Mouse (Mus musculus) heart, embryonic 11.5 days (tissue): ENCODE measurements around the gene Eml3. TPM values are rescaled to one million over a fixed set of nuclear protein-coding genes. Genes with fewer than 3 reads are reported as not detected.

Source experiments
- ATAC-seq: fragments of 200-750 bp; cut with Nextera tagmentation; replicated peaks from 2 replicates; pipeline ENCODE4 v1.8.0; 2017; ENCODE audit warnings: moderate library complexity; ENCODE audit not compliant: insufficient number of reproducible peaks, low FRiP score, low TSS enrichment
- H3K27ac ChIP-seq: fragments of 300-500 bp; sonication (generic); 2 replicates; pipeline ENCODE4 v1.5.1; 2014; ENCODE audit warnings: mild to moderate bottlenecking, low read depth, low read length
- H3K27me3 ChIP-seq: fragments of 300-500 bp; sonication (generic); 2 replicates; pipeline ENCODE4 v1.6.1; 2014; ENCODE audit warnings: mild to moderate bottlenecking, low read length, mixed read lengths; ENCODE audit not compliant: control insufficient read depth, insufficient read depth
- H3K36me3 ChIP-seq: fragments of 300-500 bp; sonication (generic); 2 replicates; pipeline ENCODE4 v1.6.1; 2014; ENCODE audit warnings: mild to moderate bottlenecking, low read length, moderate library complexity, mixed read lengths; ENCODE audit not compliant: control insufficient read depth, insufficient read depth
- H3K4me1 ChIP-seq: fragments of 300-500 bp; sonication (generic); 2 replicates; pipeline ENCODE4 v1.6.1; 2014; ENCODE audit warnings: low read length; ENCODE audit not compliant: control insufficient read depth, insufficient read depth
- H3K4me2 ChIP-seq: fragments of 300-500 bp; sonication (generic); 2 replicates; pipeline ENCODE4 v1.6.1; 2014; ENCODE audit warnings: mild to moderate bottlenecking, moderate library complexity
- H3K4me3 ChIP-seq: fragments of 300-500 bp; sonication (generic); 2 replicates; pipeline ENCODE4 v1.5.1; 2014; ENCODE audit warnings: low read depth, low read length
- H3K9ac ChIP-seq: fragments of 300-500 bp; sonication (generic); 2 replicates; pipeline ENCODE4 v1.6.1; 2014; ENCODE audit warnings: mild to moderate bottlenecking, low read depth, low read length, moderate library complexity
- H3K9me3 ChIP-seq: fragments of 300-500 bp; sonication (generic); replicated peaks from 2 replicates; pipeline ENCODE4 v1.6.1; 2016; ENCODE audit warnings: low read length; ENCODE audit not compliant: control insufficient read depth
- WGBS: fragments of 180-500 bp; shearing (Covaris S2); extraction: QIAGEN DNeasy Blood & Tissue Kit; methylation state at CpG from one replicate; pipeline ENCODE4 v1.1.7; 2014; ENCODE audit not compliant: insufficient replicate concordance; 5-methylcytosine and 5-hydroxymethylcytosine counted together
- polyA plus RNA-seq: library from polyadenylated mRNA; unstranded; fragments of >200 nt; fragmentation: Nextera tagmentation; extraction: Ambion mirVana; gene quantifications from 2 replicates; pipeline ENCODE4 v1.2.1, GENCODE M21; 2014

Eml3 gene
- polyA plus RNA-seq, 1 experiment from 2014 or later = 8.1 TPM

DNA sequence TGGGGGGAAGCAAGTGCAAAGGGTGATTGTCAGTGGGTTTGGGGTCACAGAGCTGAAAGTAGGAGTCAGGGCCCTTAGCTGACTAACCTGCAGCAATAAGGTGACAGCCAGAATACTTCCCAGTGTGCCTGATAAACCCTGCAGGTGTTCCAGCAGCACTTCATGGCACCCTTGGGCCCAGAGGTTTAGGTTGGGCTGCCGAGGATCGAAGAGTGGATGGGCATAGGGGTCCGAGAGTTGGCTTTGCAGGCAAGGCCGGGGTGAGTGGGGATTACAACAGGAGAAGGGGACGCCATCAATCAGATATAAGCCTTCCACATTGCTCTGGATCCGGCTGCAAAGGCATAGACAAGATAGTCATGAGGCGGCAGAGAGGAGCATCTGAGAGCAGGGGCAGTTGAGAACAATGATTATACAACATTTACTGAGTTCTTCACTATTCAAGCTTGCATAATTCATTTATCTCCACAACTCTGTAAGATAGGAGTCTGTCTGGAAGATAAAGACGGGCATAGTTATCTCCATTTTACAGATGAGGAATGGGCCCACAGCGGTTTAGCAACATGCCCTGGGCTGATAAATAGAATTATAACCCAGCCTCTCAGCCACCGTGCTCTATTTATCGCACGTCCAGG lies 1.3 kb upstream of the Eml3 start:
- Histone ChIP-seq H3K36me3 (peaks cover 14% of the 10 kb centered on the region), H3K27ac (no peak overlapping the region)

DNA sequence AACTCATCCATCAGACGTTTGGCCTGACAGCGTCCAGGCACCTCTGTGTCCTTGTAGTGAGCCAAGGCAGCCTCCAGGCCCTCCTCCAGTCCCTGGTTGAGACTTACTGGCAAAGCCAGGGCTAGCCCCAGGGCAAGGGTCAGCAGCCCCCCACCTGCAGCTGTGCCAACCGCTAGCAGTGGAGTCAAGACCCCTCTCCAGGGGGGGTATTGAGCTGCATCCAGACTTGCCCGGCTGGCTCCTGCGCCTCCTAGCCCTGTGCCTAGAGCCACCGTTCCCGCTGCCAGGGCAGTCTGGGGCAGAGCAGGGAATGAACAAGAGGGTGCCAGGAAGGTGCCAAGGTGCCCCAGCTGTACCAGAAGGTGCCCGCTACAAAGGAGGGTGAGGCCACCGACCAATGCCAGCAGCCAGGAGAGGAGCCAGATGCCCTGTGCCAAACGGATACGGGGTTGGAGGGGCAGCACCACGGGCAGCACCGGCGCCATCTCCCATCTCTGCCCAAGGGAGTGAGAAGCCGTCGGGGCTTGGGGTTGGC lies 596 bp upstream of the Eml3 start:
- Histone ChIP-seq H3K9me3 (no peaks in the 10 kb centered on the region), H3K36me3 (peaks cover 11% of the 10 kb centered on the region), H3K9ac (no peak overlapping the region; the same call in 1 of the 2 replicates), H3K27ac (peak overlapping the region; percentile 76; the same call in 1 of the 2 replicates), H3K4me1 (peaks cover 20% of the 10 kb centered on the region), H3K4me2 (peak overlapping the region; percentile 89), H3K4me3 (peak overlapping the region; percentile 87), H3K27me3 (no peaks in the 10 kb centered on the region)
- 18% methylated on average over 16 of the region's 16 CpGs for WGBS
- no peak for ATAC-seq

More for the DNA sequence above, 1.3 kb upstream of the Eml3 start:
- Histone ChIP-seq H3K4me1 (peaks cover 20% of the 10 kb centered on the region), H3K4me3 (no peak overlapping the region), H3K9me3 (no peaks in the 10 kb centered on the region), H3K4me2 (no peak overlapping the region), H3K9ac (no peak overlapping the region), H3K27me3 (no peaks in the 10 kb centered on the region)
- no peak for ATAC-seq
- WGBS = 83% methylated on average over 12 of the region's 12 CpGs

GRCm38 (mm10) chr19:8930117-8930516 lies 765 bp downstream of the Eml3 start:
- H3K27me3 ChIP-seq = no peaks in the 10 kb centered on the region
- 10% methylated on average over 11 of the region's 11 CpGs for WGBS
- ATAC-seq = no peak
- H3K9me3 ChIP-seq = no peaks in the 10 kb centered on the region
- H3K36me3 ChIP-seq = peaks cover 13% of the 10 kb centered on the region
- peak overlapping the region; percentile 87 for H3K4me3 ChIP-seq
- peaks cover 20% of the 10 kb centered on the region for H3K4me1 ChIP-seq
- H3K9ac ChIP-seq = peak overlapping the region; percentile 91
- peak overlapping the region; percentile 89 for H3K4me2 ChIP-seq
- peak overlapping the region; percentile 76; the same call in 1 of the 2 replicates for H3K27ac ChIP-seq

DNA sequence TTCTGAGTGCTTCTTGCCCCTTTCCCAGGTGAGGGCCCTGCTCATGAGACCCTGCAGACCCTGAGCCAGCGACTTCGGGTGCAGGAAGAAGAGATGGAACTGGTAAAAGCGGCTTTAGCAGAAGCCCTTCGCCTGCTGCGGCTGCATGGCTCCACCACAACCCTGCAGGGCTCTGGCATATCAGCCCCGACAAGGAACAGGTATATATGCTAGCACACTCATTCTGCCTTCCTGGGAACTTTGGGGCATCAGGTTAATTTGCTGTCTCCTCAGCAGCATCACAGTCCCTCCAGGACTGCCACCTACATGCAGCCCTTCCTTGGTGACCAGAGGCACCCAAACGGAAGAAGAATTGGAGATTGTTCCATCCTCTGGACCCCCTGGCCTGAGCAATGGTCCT lies 1.4 kb downstream of the Eml3 start:
- Histone ChIP-seq H3K9ac (peak overlapping the region; percentile 91), H3K27me3 (no peaks in the 10 kb centered on the region), H3K9me3 (no peaks in the 10 kb centered on the region), H3K27ac (no peak overlapping the region), H3K36me3 (peaks cover 8% of the 10 kb centered on the region), H3K4me1 (peaks cover 20% of the 10 kb centered on the region), H3K4me2 (peak overlapping the region; percentile 89), H3K4me3 (peak overlapping the region; percentile 87; the same call in 1 of the 2 replicates)
- ATAC-seq = no peak
- WGBS = 81% methylated on average over 7 of the region's 7 CpGs

DNA sequence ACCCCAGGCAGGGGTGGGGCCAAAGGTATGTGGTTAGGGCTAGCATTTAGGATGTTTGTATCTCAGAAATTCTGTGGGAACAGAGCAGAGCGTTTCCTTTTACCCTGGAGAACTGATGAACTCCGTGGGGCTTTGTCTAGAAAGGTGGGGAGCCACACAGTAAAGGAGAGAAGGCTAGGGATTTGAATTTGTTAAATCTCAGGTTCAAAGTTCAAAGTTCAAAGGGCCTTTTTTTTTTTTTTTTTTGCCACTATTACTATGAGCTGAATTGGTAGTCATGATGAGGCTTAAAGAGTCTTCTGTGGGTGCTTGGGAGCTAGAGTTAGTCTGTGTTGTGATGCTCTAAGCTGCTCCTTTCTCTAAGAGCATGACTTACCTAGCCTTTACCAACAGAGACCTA lies 7.4 kb downstream of the Eml3 start:
- WGBS = 88% methylated on average over 2 of the region's 2 CpGs
- Histone ChIP-seq H3K27me3 (no peaks in the 10 kb centered on the region), H3K36me3 (peaks cover 10% of the 10 kb centered on the region), H3K9me3 (no peaks in the 10 kb centered on the region), H3K4me3 (no peak overlapping the region), H3K4me2 (no peak overlapping the region), H3K4me1 (peaks cover 8% of the 10 kb centered on the region; the same call in 1 of the 2 replicates), H3K9ac (no peak overlapping the region), H3K27ac (no peak overlapping the region)
- no peak for ATAC-seq

- Histone ChIP-seq H3K27me3 (no peaks in the 10 kb centered on the region), H3K4me1 (peaks cover 19% of the 10 kb centered on the region), H3K9me3 (no peaks in the 10 kb centered on the region), H3K27ac (peak overlapping the region; percentile 6; the same call in 1 of the 2 replicates), H3K9ac (peak overlapping the region; percentile 99), H3K4me2 (peak overlapping the region; percentile 83), H3K36me3 (peaks cover 9% of the 10 kb centered on the region; the same call in 1 of the 2 replicates), H3K4me3 (no peak overlapping the region)
- no peak for ATAC-seq
- WGBS = 83% methylated on average over 15 of the region's 15 CpGs
These were observed 11.3 kb downstream of the Eml3 start for GRCm38 (mm10) chr19:8940526-8941133.

DNA sequence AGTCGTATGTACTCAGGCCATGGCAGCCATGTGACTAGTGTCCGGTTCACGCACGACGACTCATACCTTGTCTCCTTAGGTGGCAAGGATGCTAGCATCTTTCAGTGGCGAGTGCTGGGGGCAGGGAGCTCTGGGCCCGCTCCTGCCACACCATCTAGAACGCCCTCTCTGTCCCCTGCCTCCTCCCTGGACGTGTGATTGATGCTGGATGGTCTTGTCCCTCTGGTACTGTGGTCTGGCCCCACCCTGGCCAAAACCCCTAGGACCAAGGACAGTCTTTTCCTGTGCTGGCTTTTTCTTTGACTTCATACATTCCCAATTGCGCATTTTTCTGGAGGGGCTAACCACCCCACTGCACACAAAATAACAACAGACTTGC lies 11.8 kb downstream of the Eml3 start:
- 0 out of 2 replicates have a peak, but pooled peaks have one; percentile 15 for ATAC-seq
- 36% methylated on average over 10 of the region's 10 CpGs for WGBS

GRCm38 (mm10) chr19:8941515-8942217 lies 12.3 kb downstream of the Eml3 start, which contains the start of gene Mta2:
Gene Mta2 (plus strand): TSS chr19:8941875.
- Histone ChIP-seq H3K27ac (peak within 1 kb of the TSS; percentile 96), H3K36me3 (peaks cover 16% of the 10 kb centered on the region; the same call in 1 of the 2 replicates), H3K9ac (peak within 1 kb of the TSS; percentile 99), H3K4me1 (peaks cover 19% of the 10 kb centered on the region), H3K4me3 (peak within 1 kb of the TSS; percentile 95), H3K4me2 (peak within 1 kb of the TSS; percentile 83), H3K27me3 (no peaks in the 10 kb centered on the region), H3K9me3 (no peaks in the 10 kb centered on the region)
- ATAC-seq = peak; percentile 87
- under 1% methylated on average over 64 of the region's 64 CpGs for WGBS

More for the DNA sequence above, 11.8 kb downstream of the Eml3 start:
- Histone ChIP-seq H3K9ac (peak overlapping the region; percentile 99), H3K4me3 (peak overlapping the region; percentile 95), H3K36me3 (peaks cover 13% of the 10 kb centered on the region; the same call in 1 of the 2 replicates), H3K4me1 (peaks cover 19% of the 10 kb centered on the region), H3K27me3 (no peaks in the 10 kb centered on the region), H3K27ac (peak overlapping the region; percentile 6; the same call in 1 of the 2 replicates), H3K4me2 (peak overlapping the region; percentile 83), H3K9me3 (no peaks in the 10 kb centered on the region)
